Mouse (Mus musculus) CH12.LX (cell line): ENCODE measurements around the gene Nacc2. TPM values are rescaled to one million over a fixed set of nuclear protein-coding genes. Genes with fewer than 3 reads are reported as not detected.

Experiments used
- DNase-seq: peaks from one replicate; pipeline ENCODE4 v3.0.0-alpha.2; 2013; ENCODE audit errors: extremely low read depth
- H3K27ac ChIP-seq: 2 replicates; pipeline ENCODE4 v1.5.1; 2012; ENCODE audit warnings: low read depth, mild to moderate bottlenecking, control low read depth, moderate library complexity; ENCODE audit not compliant: insufficient read depth
- H3K27me3 ChIP-seq: replicated peaks from 2 replicates; pipeline ENCODE3; 2012; ENCODE audit warnings: inconsistent platforms
- H3K36me3 ChIP-seq, 2 experiments: replicated peaks in 1 of 2; 2 replicates each; pipeline versions ENCODE3 to v1.6.1; 2012; ENCODE audit warnings: inconsistent platforms in 1 of 2, low read length in 1 of 2, mild to moderate bottlenecking in 1 of 2, mixed read lengths in 1 of 2, moderate library complexity in 1 of 2; ENCODE audit not compliant: control insufficient read depth in 1 of 2, insufficient read depth in 1 of 2
- H3K4me1 ChIP-seq, 2 experiments: 2 replicates each; pipeline ENCODE4 v1.6.1; 2012; ENCODE audit warnings: inconsistent platforms in 1 of 2, moderate library complexity in 1 of 2; ENCODE audit not compliant: insufficient read depth in 2 of 2, control insufficient read depth in 1 of 2
- H3K4me2 ChIP-seq: 2 replicates; pipeline ENCODE4 v1.6.1; 2012; ENCODE audit warnings: low read depth, mild to moderate bottlenecking, control low read depth; ENCODE audit not compliant: poor library complexity, insufficient read depth, severe bottlenecking
- H3K4me3 ChIP-seq, 3 experiments: fragments of 150-350 bp in 1 of 3; sonication (generic) in 1 of 3; replicated peaks in 1 of 3; 2 replicates each; pipeline versions ENCODE3 to v1.5.1; 2011 to 2012; ENCODE audit warnings: low read depth in 2 of 3, low read length in 2 of 3, mild to moderate bottlenecking in 2 of 3, moderate library complexity in 2 of 3, control low read depth in 1 of 3, improper control_type of control experiment in 1 of 3, inconsistent platforms in 1 of 3, mixed read lengths in 1 of 3; ENCODE audit not compliant: poor library complexity in 1 of 3
- H3K79me2 ChIP-seq: replicated peaks from 2 replicates; pipeline ENCODE4 v1.6.1; 2012; ENCODE audit warnings: mild to moderate bottlenecking, moderate library complexity; ENCODE audit not compliant: control insufficient read depth, poor library complexity, insufficient read depth, severe bottlenecking; ENCODE audit errors: extremely low read depth
- H3K9ac ChIP-seq: 2 replicates; pipeline ENCODE4 v1.6.1; 2012; ENCODE audit warnings: low read depth, mild to moderate bottlenecking, control low read depth, moderate library complexity; ENCODE audit not compliant: insufficient read depth
- H3K9me3 ChIP-seq: replicated peaks from 2 replicates; pipeline ENCODE3; 2012; ENCODE audit warnings: low read length, inconsistent platforms, mixed read lengths
- CHD1 ChIP-seq: IDR thresholded peaks from 2 replicates; pipeline ENCODE4 v1.6.1; 2012; ENCODE audit warnings: low read depth, low read length, improper control_type of control experiment, inconsistent platforms
- CTCF ChIP-seq, 2 experiments: IDR thresholded peaks in 1 of 2; conservative IDR thresholded peaks in 1 of 2; 2 replicates each; pipeline ENCODE4 v1.5.1; 2011 to 2012; ENCODE audit warnings: low read depth in 2 of 2, low read length in 2 of 2, improper control_type of control experiment in 1 of 2, inconsistent platforms in 1 of 2, mild to moderate bottlenecking in 1 of 2, moderate library complexity in 1 of 2
- ELF1 ChIP-seq: IDR thresholded peaks from 2 replicates; pipeline ENCODE4 v1.6.1; 2014; ENCODE audit warnings: low read depth, mild to moderate bottlenecking, inconsistent platforms, low read length, improper control_type of control experiment
- GABPA ChIP-seq: IDR thresholded peaks from 2 replicates; pipeline ENCODE4 v1.6.1; 2012; ENCODE audit warnings: low read depth, low read length, improper control_type of control experiment, inconsistent platforms; ENCODE audit not compliant: insufficient replicate concordance
- HCFC1 ChIP-seq: IDR thresholded peaks from 2 replicates; pipeline ENCODE4 v1.6.1; 2012; ENCODE audit warnings: low read depth, mild to moderate bottlenecking, inconsistent platforms, low read length, improper control_type of control experiment
- IRF4 ChIP-seq: IDR thresholded peaks from 2 replicates; pipeline ENCODE4 v1.6.1; 2014; ENCODE audit warnings: low read depth, mild to moderate bottlenecking, inconsistent platforms, low read length, improper control_type of control experiment
- JUND ChIP-seq: conservative IDR thresholded peaks from 2 replicates; pipeline ENCODE4 v1.6.1; 2011; ENCODE audit warnings: low read depth, low read length, improper control_type of control experiment
- KAT2A ChIP-seq: IDR thresholded peaks from 2 replicates; pipeline ENCODE4 v1.6.1; 2012; ENCODE audit warnings: low read length, improper control_type of control experiment, inconsistent platforms; ENCODE audit not compliant: insufficient replicate concordance
- MAX ChIP-seq: IDR thresholded peaks from 2 replicates; pipeline ENCODE4 v1.6.1; 2011; ENCODE audit warnings: low read length, improper control_type of control experiment
- MAZ ChIP-seq: IDR thresholded peaks from 2 replicates; pipeline ENCODE4 v1.6.1; 2012; ENCODE audit warnings: low read depth, mild to moderate bottlenecking, inconsistent platforms, low read length, improper control_type of control experiment, moderate library complexity
- MEF2A ChIP-seq: IDR thresholded peaks from 2 replicates; pipeline ENCODE4 v1.6.1; 2014; ENCODE audit warnings: low read depth, mild to moderate bottlenecking, inconsistent platforms, low read length, improper control_type of control experiment, borderline replicate concordance
- MXI1 ChIP-seq: IDR thresholded peaks from 2 replicates; pipeline ENCODE4 v1.6.1; 2011; ENCODE audit warnings: mild to moderate bottlenecking, low read depth, low read length, improper control_type of control experiment
- MYC ChIP-seq: IDR thresholded peaks from 2 replicates; pipeline ENCODE4 v1.6.1; 2011; ENCODE audit warnings: low read depth, mild to moderate bottlenecking, improper control_type of control experiment, low read length
- NRF1 ChIP-seq: IDR thresholded peaks from 2 replicates; pipeline ENCODE4 v1.6.1; 2014; ENCODE audit warnings: low read depth, mild to moderate bottlenecking, inconsistent platforms, low read length, improper control_type of control experiment, moderate library complexity
- PAX5 ChIP-seq: IDR thresholded peaks from 2 replicates; pipeline ENCODE4 v1.6.1; 2012; ENCODE audit warnings: low read length, inconsistent platforms, mixed read lengths
- POLR2A ChIP-seq: IDR thresholded peaks from 2 replicates; pipeline ENCODE4 v1.6.1; 2011; ENCODE audit warnings: low read depth, mild to moderate bottlenecking, improper control_type of control experiment, low read length
- RAD21 ChIP-seq: IDR thresholded peaks from 2 replicates; pipeline ENCODE4 v1.6.1; 2011; ENCODE audit warnings: low read depth, mild to moderate bottlenecking, low read length, improper control_type of control experiment, moderate library complexity
- SIN3A ChIP-seq: IDR thresholded peaks from 2 replicates; pipeline ENCODE4 v1.6.1; 2012; ENCODE audit warnings: low read length, improper control_type of control experiment, inconsistent platforms
- TCF12 ChIP-seq: IDR thresholded peaks from 2 replicates; pipeline ENCODE4 v1.6.1; 2014; ENCODE audit warnings: low read depth, mild to moderate bottlenecking, inconsistent platforms, low read length, improper control_type of control experiment
- UBTF ChIP-seq: IDR thresholded peaks from 2 replicates; pipeline ENCODE4 v1.6.1; 2012; ENCODE audit warnings: low read depth, mild to moderate bottlenecking, inconsistent platforms, low read length, improper control_type of control experiment, moderate library complexity
- ZC3H11A ChIP-seq: IDR thresholded peaks from 2 replicates; pipeline ENCODE4 v1.6.1; 2012; ENCODE audit warnings: low read depth, mild to moderate bottlenecking, inconsistent platforms, low read length, improper control_type of control experiment
- ZMIZ1 ChIP-seq: IDR thresholded peaks from 2 replicates; pipeline ENCODE4 v1.6.1; 2012; ENCODE audit warnings: low read depth, mild to moderate bottlenecking, inconsistent platforms, low read length, improper control_type of control experiment
- dilution Hi-C: fragments of 300-500 bp; cut with MboI; formaldehyde crosslinking; loops from 2 replicates; pipeline ENCODE4 v1.14.3; 2020; ENCODE audit warnings: low sequenced_read_pairs; ENCODE audit not compliant: extremely low pct_unique_long_range_greater_than_20kb, extremely low pct_ligation_motif_present
- in situ Hi-C: fragments of 300-500 bp; cut with MboI; formaldehyde crosslinking; loops from 3 replicates; pipeline ENCODE4 v1.14.3; 2019; ENCODE audit warnings: low sequenced_read_pairs, low pct_ligation_motif_present, low pct_unique_long_range_greater_than_20kb, mixed read lengths
- polyA plus RNA-seq: library from polyadenylated mRNA; unstranded; fragments of >175 nt; gene quantifications from 2 replicates; pipeline ENCODE4 v1.2.1, GENCODE M21; 2012; ENCODE audit warnings: low read depth; ENCODE audit not compliant: insufficient read length
- total RNA-seq, 2 experiments: library from RNA; depleted of rRNA; stranded (reverse); fragments of 300-350 nt in 1 of 2; fragments of >200 nt in 1 of 2; gene quantifications; 2 replicates each; pipeline ENCODE4 v1.2.3; 2012 to 2014

The Nacc2 gene
- total and polyA plus RNA-seq, 3 experiments: 0.59 to 2.3 (median 1.1) TPM

GRCm38 (mm10) chr2:26022626-26023025 lies 100.4 kb downstream of the Nacc2 start:
- no peak for DNase-seq
- no peaks in the 10 kb centered on the region for H3K9me3 ChIP-seq
- H3K4me3 ChIP-seq: no peak overlapping the region
- in situ Hi-C loops: loop anchor here (10.0 kb wide), 2 partner anchors 122 to 188 kb away; no protein-coding TSS in a partner anchor
- H3K9ac ChIP-seq: no peak overlapping the region
- peaks cover 21% of the 10 kb centered on the region for H3K27me3 ChIP-seq
- no peak overlapping the region for H3K4me2 ChIP-seq
- no peak for TF ChIP-seq IRF4
- peak in 1 of 2 experiments; percentile 23; a peak in 1 of 4 replicates for TF ChIP-seq CTCF (conservative IDR thresholded peaks at IDR 0.05 in 1 of 2, IDR thresholded peaks at IDR 0.05 in 1 of 2; ENCODE audit: low read depth in 2 of 2, low read length in 2 of 2)
- H3K79me2 ChIP-seq: peaks cover 20% of the 10 kb centered on the region
- peaks cover 9 to 32% of the 10 kb centered on the region in 2 experiments for H3K4me1 ChIP-seq
- H3K27ac ChIP-seq: no peak overlapping the region
- dilution Hi-C loops: no loop called here
- peaks cover 0 to 10% of the 10 kb centered on the region in 2 experiments for H3K36me3 ChIP-seq

GRCm38 (mm10) chr2:26022258-26022565 lies 100.8 kb downstream of the Nacc2 start:
- Histone ChIP-seq H3K4me1 (peaks cover 9 to 36% of the 10 kb centered on the region in 2 experiments), H3K27ac (no peak overlapping the region; the same call in 1 of the 2 replicates), H3K9me3 (no peaks in the 10 kb centered on the region), H3K36me3 (peaks cover 0 to 14% of the 10 kb centered on the region in 2 experiments), H3K4me2 (peak overlapping the region; percentile 94), H3K9ac (peak overlapping the region; percentile 30; the same call in 1 of the 2 replicates), H3K79me2 (peaks cover 21% of the 10 kb centered on the region), H3K4me3 (peak overlapping the region; percentile 53 to 62 (median 53)), H3K27me3 (peaks cover 18% of the 10 kb centered on the region)
- in situ Hi-C loops (loop anchor here (10.0 kb wide), 2 partner anchors 123 to 187 kb away; no protein-coding TSS in a partner anchor), dilution Hi-C loops (no loop called here)
- DNase-seq: no peak
- TF ChIP-seq CHD1 (no peak), NRF1 (peak; percentile 61)

DNA sequence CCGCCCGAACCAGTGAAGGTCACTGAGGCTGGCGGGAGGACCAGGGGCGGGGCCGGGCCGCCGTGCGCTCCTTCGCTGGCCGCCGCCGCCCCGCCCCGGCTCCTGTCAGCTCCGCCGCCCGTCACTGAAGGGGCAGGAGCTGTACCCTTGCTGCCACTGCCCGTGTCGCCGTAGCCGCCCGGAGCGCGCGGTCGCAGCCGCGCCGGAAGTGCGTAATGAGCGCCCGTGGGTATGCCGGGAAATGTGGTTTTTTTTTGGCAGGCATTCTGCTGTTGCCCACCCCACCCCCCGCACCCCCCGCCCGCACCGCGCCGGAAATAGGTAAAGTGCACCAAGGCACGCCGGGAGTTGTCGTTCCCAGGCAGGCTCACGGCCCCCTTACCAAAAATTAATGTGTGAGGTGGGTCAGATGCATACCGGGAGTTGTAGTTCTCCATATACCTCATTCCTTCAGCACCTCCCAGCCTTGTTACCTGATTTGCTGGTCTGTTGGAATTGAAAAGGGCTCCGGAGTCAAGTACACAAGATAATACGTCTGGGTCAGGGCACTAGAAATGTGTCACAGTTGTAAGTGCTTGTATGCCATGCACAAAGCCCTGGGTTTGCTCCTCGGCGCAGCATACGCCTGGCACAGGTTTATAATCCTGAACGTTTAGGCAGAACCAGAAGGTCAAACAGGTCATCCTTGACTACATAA lies 101.3 kb downstream of the Nacc2 start, which contains the start of gene Ubac1:
Ubac1 (minus strand) TSS at position 187 of the 697 bp plus-strand sequence.
- DNase-seq: peak; percentile 89
- dilution Hi-C loops: no loop called here
- TF ChIP-seq GABPA: peak; percentile 55; the same call in 1 of the 2 replicates
- TF ChIP-seq NRF1: peak; percentile 68
- 0 out of 2 replicates have a peak, but pooled peaks have one; percentile 33 for TF ChIP-seq MAX
- no peak for TF ChIP-seq CTCF (conservative IDR thresholded peaks at IDR 0.05 in 1 of 2, IDR thresholded peaks at IDR 0.05 in 1 of 2; ENCODE audit: low read depth in 2 of 2, low read length in 2 of 2)
- 0 out of 2 replicates have a peak, but pooled peaks have one; percentile 28 for TF ChIP-seq MYC
- peak; percentile 86; the same call in 1 of the 2 replicates for TF ChIP-seq UBTF
- TF ChIP-seq JUND: no peak
- 0 out of 2 replicates have a peak, but pooled peaks have one; percentile 54 for TF ChIP-seq MEF2A
- peak; percentile 73 for TF ChIP-seq SIN3A
- no peak for TF ChIP-seq RAD21
- TF ChIP-seq MAZ: peak; percentile 93
- no peak for TF ChIP-seq ZC3H11A
- peak; percentile 90; the same call in 1 of the 2 replicates for TF ChIP-seq KAT2A
- peak; percentile 68 for TF ChIP-seq TCF12
- TF ChIP-seq HCFC1: peak; percentile 96
- peak; percentile 71 for TF ChIP-seq ELF1
- TF ChIP-seq ZMIZ1: peak; percentile 70; the same call in 1 of the 2 replicates
- TF ChIP-seq PAX5: no peak
- TF ChIP-seq IRF4: peak; percentile 31; the same call in 1 of the 2 replicates
- TF ChIP-seq MXI1: 0 out of 2 replicates have a peak, but pooled peaks have one; percentile 74
- peak; percentile 75 for TF ChIP-seq POLR2A

More for the DNA sequence above, 101.3 kb downstream of the Nacc2 start, which contains the start of gene Ubac1:
- peak within 1 kb of the TSS; percentile 82 to 100 (median 94) for H3K4me3 ChIP-seq
- H3K4me2 ChIP-seq: peak within 1 kb of the TSS; percentile 99
- peak within 1 kb of the TSS; percentile 72 for H3K27ac ChIP-seq
- H3K27me3 ChIP-seq: peaks cover 15% of the 10 kb centered on the region
- H3K9me3 ChIP-seq: no peaks in the 10 kb centered on the region
- H3K9ac ChIP-seq: peak within 1 kb of the TSS; percentile 93
- H3K36me3 ChIP-seq: peaks cover 0 to 19% of the 10 kb centered on the region in 2 experiments
- H3K4me1 ChIP-seq: peaks cover 9 to 41% of the 10 kb centered on the region in 2 experiments
- peaks cover 21% of the 10 kb centered on the region for H3K79me2 ChIP-seq
- in situ Hi-C loops: loop anchor here (10.0 kb wide), 2 partner anchors 123 to 187 kb away; no protein-coding TSS in a partner anchor
